Mouse (Mus musculus): ENCODE data around the gene Olfr1469.
"Not testable (repeated sequence)": the region's sequence is repeated elsewhere in the genome, so short reads cannot be mapped to it uniquely, and the experiment has no call there.

The Olfr1469 gene

DNA sequence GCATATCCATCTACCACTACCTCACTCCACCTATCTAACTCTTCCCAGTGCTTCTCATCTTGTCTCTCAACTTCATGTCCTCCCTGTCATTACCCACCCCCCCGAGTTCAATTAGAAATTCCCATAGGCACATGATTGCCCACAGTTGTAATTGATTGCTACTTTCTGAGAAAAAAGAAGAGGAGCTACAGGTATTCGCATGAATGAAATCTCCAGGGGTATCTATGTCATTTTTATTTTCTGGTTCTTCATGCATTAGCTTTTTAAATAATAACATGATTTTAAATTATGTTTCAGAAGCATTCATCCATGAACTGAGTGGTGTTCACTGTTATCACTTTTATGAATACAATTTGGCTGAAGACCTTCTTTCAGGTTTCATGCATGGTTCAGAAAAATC lies at the start of gene Olfr1469:
Gene Olfr1469, plus strand, starts transcription at position 301 of the 400 bp plus-strand sequence.
- no peak for DNase-seq (ENCODE audit: low read depth)

- DNase-seq (ENCODE audit: low read depth): no peak
Measured at GRCm38 (mm10) chr19:13361936-13362335, 45.7 kb upstream of the Olfr1469 start, which contains the start of gene Olfr1467. Gene Olfr1467, plus strand, starts transcription at chr19:13362236.

- DNase-seq (ENCODE audit: low read depth): not testable (repeated sequence)
Measured at GRCm38 (mm10) chr19:13443109-13443508, 35.5 kb downstream of the Olfr1469 start, which contains the start of gene Olfr1471. Gene Olfr1471, plus strand, starts transcription at chr19:13443409.

GRCm38 (mm10) chr19:13455986-13456385 lies 48.3 kb downstream of the Olfr1469 start, which contains the start of gene Olfr1472:
Gene Olfr1472, minus strand, starts transcription at chr19:13456086.
- DNase-seq (ENCODE audit: low read depth): no peak

All from naive thymus-derived CD4-positive, alpha-beta T cell, adult 2 months (primary cell).